Mouse (Mus musculus) midbrain, embryonic 11.5 days (tissue): ENCODE measurements around the gene Nup153. TPM values are rescaled to one million over a fixed set of nuclear protein-coding genes. Genes with fewer than 3 reads are reported as not detected.

Source experiments
- ATAC-seq: fragments of 200-750 bp; cut with Nextera tagmentation; 2 replicates; pipeline ENCODE4 v1.8.0; 2017; ENCODE audit warnings: moderate TSS enrichment, moderate library complexity; ENCODE audit not compliant: low FRiP score
- DNase-seq: peaks from one replicate; pipeline ENCODE4 v3.0.0; 2015; ENCODE audit warnings: low spot score; ENCODE audit errors: missing footprints
- H3K27ac ChIP-seq: fragments of 300-500 bp; sonication (generic); 2 replicates; pipeline ENCODE4 v1.5.1; 2014; ENCODE audit warnings: low read depth, low read length
- H3K27me3 ChIP-seq: fragments of 300-500 bp; sonication (generic); 2 replicates; pipeline ENCODE4 v1.6.1; 2014; ENCODE audit warnings: mild to moderate bottlenecking, low read length, moderate library complexity, mixed read lengths; ENCODE audit not compliant: control insufficient read depth, insufficient read depth
- H3K36me3 ChIP-seq: fragments of 300-500 bp; sonication (generic); 2 replicates; pipeline ENCODE4 v1.6.1; 2014; ENCODE audit warnings: mild to moderate bottlenecking, low read length, moderate library complexity, mixed read lengths; ENCODE audit not compliant: control insufficient read depth, insufficient read depth
- H3K4me1 ChIP-seq: fragments of 300-500 bp; sonication (generic); 2 replicates; pipeline ENCODE4 v1.6.1; 2014; ENCODE audit warnings: low read length; ENCODE audit not compliant: control insufficient read depth, insufficient read depth
- H3K4me2 ChIP-seq: fragments of 300-500 bp; sonication (generic); 2 replicates; pipeline ENCODE4 v1.6.1; 2014; ENCODE audit warnings: mild to moderate bottlenecking, moderate library complexity
- H3K4me3 ChIP-seq: fragments of 300-500 bp; sonication (generic); 2 replicates; pipeline ENCODE4 v1.5.1; 2014; ENCODE audit warnings: low read depth, low read length
- H3K9ac ChIP-seq: fragments of 300-500 bp; sonication (generic); 2 replicates; pipeline ENCODE4 v1.6.1; 2014; ENCODE audit warnings: low read length
- H3K9me3 ChIP-seq: fragments of 300-500 bp; sonication (generic); 2 replicates; pipeline ENCODE4 v1.6.1; 2016; ENCODE audit warnings: low read length; ENCODE audit not compliant: control insufficient read depth
- WGBS: fragments of 180-500 bp; shearing (Covaris S2); extraction: QIAGEN DNeasy Blood & Tissue Kit; methylation state at CpG from one replicate; pipeline ENCODE4 v1.1.7; 2014; 5-methylcytosine and 5-hydroxymethylcytosine counted together
- polyA plus RNA-seq: library from polyadenylated mRNA; unstranded; fragments of >200 nt; fragmentation: Nextera tagmentation; extraction: Ambion mirVana; gene quantifications from 2 replicates; pipeline ENCODE4 v1.2.1, GENCODE M21; 2014

The Nup153 gene
- polyA plus RNA-seq, 1 experiment from 2014 or later = 40.6 TPM

DNA sequence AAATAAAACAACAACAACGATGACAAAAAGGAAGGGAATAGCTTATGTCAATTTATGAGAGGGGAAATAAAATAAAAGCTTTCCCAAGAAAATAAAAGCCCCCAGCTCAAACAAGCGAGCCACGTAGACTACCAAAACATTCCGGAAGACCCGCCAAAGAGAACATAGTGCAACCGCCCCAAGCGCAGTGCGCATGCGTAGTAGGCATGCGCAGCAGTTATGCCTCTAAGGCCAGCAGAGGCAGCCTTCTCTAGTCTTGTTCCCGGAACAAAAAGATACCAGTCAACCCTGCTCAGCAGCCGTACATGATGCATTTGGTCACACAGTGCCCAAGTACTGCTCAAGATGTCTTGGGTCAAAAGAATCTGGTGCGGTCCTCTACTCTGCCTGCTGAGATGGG lies 30.9 kb upstream of the Nup153 start:
- DNase-seq (no peak), ATAC-seq (no peak)

DNA sequence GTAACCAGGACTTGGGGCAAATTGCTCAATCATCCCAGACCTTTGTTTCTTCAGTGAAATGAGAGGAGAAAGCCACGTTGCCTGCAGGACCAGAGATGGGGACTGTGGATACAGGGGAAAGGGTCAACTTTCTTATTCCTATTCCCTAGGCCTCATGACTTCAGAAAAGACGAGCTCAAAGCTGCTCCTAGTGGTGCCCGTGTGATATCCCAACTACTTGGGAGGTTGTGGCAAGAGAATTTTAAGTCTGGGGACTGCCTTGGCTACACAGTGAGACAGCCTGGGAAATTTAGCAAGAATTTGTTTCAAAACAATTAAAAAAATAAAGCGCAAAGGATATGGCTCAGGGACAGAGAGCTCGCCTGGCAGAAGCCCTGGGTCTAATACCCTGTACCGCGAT lies 30.2 kb upstream of the Nup153 start:
- no peaks in the 10 kb centered on the region for H3K9me3 ChIP-seq
- WGBS = 90% methylated on average over 7 of the region's 7 CpGs
- H3K9ac ChIP-seq = no peak overlapping the region
- no peak overlapping the region for H3K27ac ChIP-seq
- DNase-seq (no peak), ATAC-seq (no peak)
- H3K36me3 ChIP-seq = no peaks in the 10 kb centered on the region
- H3K4me3 ChIP-seq = no peak overlapping the region
- no peaks in the 10 kb centered on the region; the same call in 1 of the 2 replicates for H3K4me1 ChIP-seq
- H3K27me3 ChIP-seq = no peaks in the 10 kb centered on the region
- no peak overlapping the region for H3K4me2 ChIP-seq

More for the DNA sequence above, 30.9 kb upstream of the Nup153 start:
- 92% methylated on average over 13 of the region's 13 CpGs for WGBS
- Histone ChIP-seq H3K9ac (no peak overlapping the region), H3K36me3 (0 out of 2 replicates have a peak, but pooled peaks cover 3% of the 10 kb centered on the region), H3K27me3 (no peaks in the 10 kb centered on the region), H3K4me2 (no peak overlapping the region), H3K4me1 (no peaks in the 10 kb centered on the region; the same call in 1 of the 2 replicates), H3K27ac (no peak overlapping the region), H3K9me3 (no peaks in the 10 kb centered on the region), H3K4me3 (no peak overlapping the region)

DNA sequence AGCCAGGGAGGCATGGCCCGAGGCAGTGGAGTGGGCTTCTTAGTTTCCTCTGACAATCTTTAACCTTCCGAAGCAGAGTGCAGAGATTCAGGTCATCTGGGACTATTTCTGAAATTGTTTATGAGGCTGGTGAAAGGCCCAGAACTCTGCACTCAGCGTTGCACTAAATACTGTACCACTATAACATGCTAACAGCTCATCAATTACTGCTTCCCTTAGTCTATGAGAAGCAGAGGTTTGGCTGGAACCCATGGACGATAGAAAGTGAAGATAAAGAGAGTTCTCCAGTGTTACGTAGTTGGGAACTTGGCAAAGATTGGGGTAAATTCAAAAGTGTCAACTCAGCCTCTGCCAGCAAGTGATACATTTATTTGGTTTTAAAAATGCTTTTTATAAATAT lies 25.6 kb upstream of the Nup153 start:
- no peaks in the 10 kb centered on the region for H3K9me3 ChIP-seq
- DNase-seq (no peak), ATAC-seq (no peak)
- H3K4me1 ChIP-seq = no peaks in the 10 kb centered on the region
- no peak overlapping the region for H3K27ac ChIP-seq
- H3K4me2 ChIP-seq = no peak overlapping the region
- no peak overlapping the region for H3K4me3 ChIP-seq
- no peaks in the 10 kb centered on the region for H3K27me3 ChIP-seq
- peaks cover 4% of the 10 kb centered on the region for H3K36me3 ChIP-seq
- 93% methylated on average over 5 of the region's 5 CpGs for WGBS
- no peak overlapping the region for H3K9ac ChIP-seq

DNA sequence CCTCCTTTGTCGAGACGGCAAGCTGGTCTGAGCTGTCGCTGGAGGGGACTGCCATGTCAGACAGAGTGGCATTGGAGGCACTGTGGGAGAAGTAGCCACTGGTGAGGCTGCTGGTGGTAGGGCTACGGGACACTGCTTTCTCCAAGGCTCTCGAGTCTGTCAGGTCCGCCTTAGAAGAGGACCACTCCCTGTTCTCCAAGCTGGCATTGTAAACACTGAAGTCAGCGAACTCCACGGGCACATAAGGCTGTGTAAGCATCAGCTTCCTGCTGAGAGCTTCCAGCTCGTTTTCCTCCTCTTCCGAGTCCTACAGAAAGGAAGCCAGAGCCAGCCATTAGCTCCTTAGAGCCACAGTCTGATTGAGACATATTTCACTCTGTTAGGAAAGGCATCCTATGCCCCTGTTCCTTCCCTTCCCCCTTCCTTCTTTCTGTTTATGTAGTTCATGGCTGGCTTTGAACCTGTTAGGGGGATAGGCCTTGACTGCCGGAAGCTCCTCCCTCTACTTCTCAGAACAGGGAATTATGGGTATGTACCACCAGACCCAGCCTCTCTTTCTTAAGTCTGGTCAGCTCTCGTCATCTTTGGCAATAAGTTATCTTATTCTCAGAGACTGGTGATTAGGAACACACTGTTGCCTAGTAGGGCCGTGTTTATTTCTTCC lies 25.0 kb upstream of the Nup153 start:
- 85% methylated on average over 13 of the region's 13 CpGs for WGBS
- Histone ChIP-seq H3K4me2 (no peak overlapping the region), H3K9me3 (no peaks in the 10 kb centered on the region), H3K27me3 (no peaks in the 10 kb centered on the region), H3K9ac (no peak overlapping the region), H3K27ac (no peak overlapping the region), H3K4me3 (no peak overlapping the region), H3K4me1 (no peaks in the 10 kb centered on the region), H3K36me3 (peaks cover 4% of the 10 kb centered on the region)
- DNase-seq (no peak), ATAC-seq (no peak)

DNA sequence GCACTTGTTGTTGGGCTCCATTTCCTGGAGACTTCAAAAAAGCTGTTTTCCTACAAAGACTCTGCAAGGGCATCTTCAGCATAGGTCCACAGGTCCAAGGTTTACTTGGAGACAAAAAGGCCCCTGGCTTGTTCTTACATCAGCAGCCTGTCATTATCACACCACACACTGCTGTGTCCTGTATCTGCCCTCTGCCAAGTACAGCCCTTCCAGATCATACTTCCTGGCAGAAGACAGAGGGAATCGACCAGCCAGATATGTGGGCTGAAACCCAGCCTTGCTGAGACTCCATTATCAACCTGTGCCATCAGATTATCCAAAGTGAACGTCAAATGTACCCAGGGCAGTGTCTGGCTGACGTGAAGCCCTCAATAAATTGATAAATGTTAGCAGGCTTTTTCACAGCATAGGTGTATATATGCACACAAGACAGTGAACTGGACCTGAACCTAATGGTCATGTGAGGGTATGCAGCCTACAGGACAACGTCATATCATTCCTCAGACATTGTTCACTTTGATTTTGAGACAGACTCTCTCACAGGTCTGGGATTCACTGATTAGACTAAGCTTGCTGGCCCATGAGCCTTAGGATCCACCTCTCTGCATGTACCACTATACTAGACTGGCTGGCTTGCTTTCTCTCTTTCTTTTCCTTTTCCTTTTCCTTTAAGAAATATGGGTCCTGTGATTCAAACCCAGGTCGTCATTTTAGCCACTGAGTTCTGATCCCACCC lies 20.6 kb upstream of the Nup153 start:
- H3K9ac ChIP-seq = no peak overlapping the region
- no peaks in the 10 kb centered on the region for H3K4me1 ChIP-seq
- no peak for ATAC-seq
- no peak overlapping the region for H3K27ac ChIP-seq
- DNase-seq = no peak
- 89% methylated on average over 5 of the region's 5 CpGs for WGBS
- no peaks in the 10 kb centered on the region for H3K27me3 ChIP-seq
- H3K4me3 ChIP-seq = no peak overlapping the region
- peaks cover 4% of the 10 kb centered on the region for H3K36me3 ChIP-seq
- no peaks in the 10 kb centered on the region for H3K9me3 ChIP-seq
- no peak overlapping the region for H3K4me2 ChIP-seq

DNA sequence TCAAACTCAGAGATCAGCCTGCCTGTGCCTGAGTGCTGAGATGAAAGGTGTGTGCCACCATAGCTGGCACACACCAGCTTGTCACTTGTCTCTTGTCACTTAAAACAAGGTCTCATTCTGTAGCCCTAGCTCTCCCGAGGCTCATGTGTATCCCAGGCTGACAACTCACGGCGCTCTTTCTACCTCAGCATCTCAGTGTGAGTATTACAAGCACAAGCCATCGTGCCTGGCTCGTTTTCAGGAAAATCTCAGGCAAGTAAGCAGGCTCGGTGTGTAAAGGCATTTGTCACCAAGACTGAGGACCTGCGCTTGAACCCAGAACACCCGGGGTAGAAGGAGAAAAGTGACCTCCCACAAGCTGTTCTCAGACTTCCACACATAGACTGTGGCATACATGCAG lies 16.1 kb upstream of the Nup153 start:
- WGBS = 85% methylated on average over 8 of the region's 8 CpGs
- ATAC-seq = no peak
- DNase-seq = no peak

DNA sequence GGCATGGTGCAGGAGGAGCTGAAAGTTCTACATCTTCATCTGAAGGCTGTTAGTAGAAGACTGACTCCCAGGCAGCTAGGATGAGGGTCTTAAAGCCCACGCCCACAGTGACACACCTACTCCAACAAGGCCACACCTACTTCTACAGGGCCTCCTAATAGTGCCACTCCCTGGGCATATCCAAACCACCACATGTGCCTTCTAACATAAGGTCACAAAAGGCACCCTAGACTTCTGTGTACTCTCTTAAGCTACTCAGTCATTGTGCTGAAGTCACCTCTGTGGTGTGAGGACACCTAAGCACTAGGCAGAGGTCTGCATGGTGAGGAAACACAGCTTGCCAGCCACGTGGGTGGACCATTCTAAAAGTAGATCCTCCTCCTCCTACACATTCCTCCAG lies 14.6 kb upstream of the Nup153 start:
- ATAC-seq (no peak), DNase-seq (no peak)
- WGBS = 69% methylated on average over 2 of the region's 2 CpGs
- no peak overlapping the region for H3K27ac ChIP-seq
- no peak overlapping the region for H3K4me3 ChIP-seq
- no peak overlapping the region for H3K4me2 ChIP-seq
- no peaks in the 10 kb centered on the region for H3K9me3 ChIP-seq
- H3K9ac ChIP-seq = no peak overlapping the region
- no peaks in the 10 kb centered on the region for H3K36me3 ChIP-seq
- no peaks in the 10 kb centered on the region for H3K27me3 ChIP-seq
- no peaks in the 10 kb centered on the region for H3K4me1 ChIP-seq

More for the DNA sequence above, 16.1 kb upstream of the Nup153 start:
- no peaks in the 10 kb centered on the region for H3K4me1 ChIP-seq
- H3K27me3 ChIP-seq = no peaks in the 10 kb centered on the region
- H3K4me2 ChIP-seq = no peak overlapping the region
- no peak overlapping the region for H3K4me3 ChIP-seq
- no peak overlapping the region for H3K27ac ChIP-seq
- no peaks in the 10 kb centered on the region for H3K9me3 ChIP-seq
- no peak overlapping the region for H3K9ac ChIP-seq
- no peaks in the 10 kb centered on the region for H3K36me3 ChIP-seq

DNA sequence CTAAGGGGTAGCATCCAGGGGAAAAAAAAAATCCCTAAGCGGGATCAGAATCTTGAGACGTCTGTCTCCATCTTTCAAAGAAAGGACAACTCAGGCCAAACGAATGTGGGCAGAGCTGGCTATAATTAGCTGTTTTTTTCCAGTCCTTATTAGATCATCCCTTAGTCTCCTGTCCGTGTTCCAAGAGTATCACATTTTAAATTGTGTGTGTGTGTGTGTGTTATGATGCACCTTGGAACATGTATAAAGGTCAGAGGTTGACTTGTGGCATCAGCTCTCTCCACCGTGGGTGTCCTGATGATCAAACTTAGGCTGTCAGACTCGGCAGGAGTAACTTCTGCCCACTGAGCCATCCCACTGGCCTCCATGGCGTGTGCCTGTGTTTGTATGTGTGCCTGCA lies 11.7 kb upstream of the Nup153 start:
- no peaks in the 10 kb centered on the region for H3K9me3 ChIP-seq
- no peak overlapping the region for H3K4me2 ChIP-seq
- H3K27ac ChIP-seq = no peak overlapping the region
- peaks cover 8% of the 10 kb centered on the region for H3K4me1 ChIP-seq
- ATAC-seq = no peak
- no peak for DNase-seq
- no peaks in the 10 kb centered on the region for H3K27me3 ChIP-seq
- H3K9ac ChIP-seq = no peak overlapping the region
- no peak overlapping the region for H3K4me3 ChIP-seq
- no peaks in the 10 kb centered on the region for H3K36me3 ChIP-seq
- 80% methylated on average over 7 of the region's 7 CpGs for WGBS

DNA sequence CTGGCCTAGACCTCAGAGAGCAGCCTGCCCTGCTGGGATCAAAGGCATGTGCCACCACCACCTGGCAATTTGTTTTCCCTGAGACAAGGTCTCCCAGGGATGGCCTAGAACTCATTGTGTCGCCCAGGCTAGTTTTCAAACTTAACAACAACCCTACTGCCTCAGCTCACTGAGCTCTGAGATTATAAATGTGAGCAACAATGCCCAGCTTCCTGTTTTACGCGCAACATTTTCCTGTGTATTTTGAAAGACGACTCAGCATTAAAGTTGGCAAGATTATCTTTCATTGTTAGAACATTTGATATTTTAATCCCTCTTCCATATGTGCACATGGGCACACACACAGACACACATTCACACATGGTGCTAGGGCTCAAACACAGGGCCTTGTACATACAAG lies 9.7 kb upstream of the Nup153 start:
- DNase-seq (no peak), ATAC-seq (no peak)
- Histone ChIP-seq H3K4me3 (no peak overlapping the region), H3K36me3 (no peaks in the 10 kb centered on the region), H3K9ac (no peak overlapping the region), H3K27ac (no peak overlapping the region), H3K4me2 (no peak overlapping the region), H3K4me1 (peaks cover 8% of the 10 kb centered on the region), H3K27me3 (no peaks in the 10 kb centered on the region), H3K9me3 (no peaks in the 10 kb centered on the region)
- WGBS = 83% methylated on average over 4 of the region's 4 CpGs
